Mouse (Mus musculus): ENCODE results near the gene Dock9. TPM values are rescaled to one million over a fixed set of nuclear protein-coding genes. Genes with fewer than 3 reads are reported as not detected.

The Dock9 gene
- total and polyA plus RNA-seq, 3 experiments = 3.4 to 21.7 (median 9.3) TPM

DNA sequence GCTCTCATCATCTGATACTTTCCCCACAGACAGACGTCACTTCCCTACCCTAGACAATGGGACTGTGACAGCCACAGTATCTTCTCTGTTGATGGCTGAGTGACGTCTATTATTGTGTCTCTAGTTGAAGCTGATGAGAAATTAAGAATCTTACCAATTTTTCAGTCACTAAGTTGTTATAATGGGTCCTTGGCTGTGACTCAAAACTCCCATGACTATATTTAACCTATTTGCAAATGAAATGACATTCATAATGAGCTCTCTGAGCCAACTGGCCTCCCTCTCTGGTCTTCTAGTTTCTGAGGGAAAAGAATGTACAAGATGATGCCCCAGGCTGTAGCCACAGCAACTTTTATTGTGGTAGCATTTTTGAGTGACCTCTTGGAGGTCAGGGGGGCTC, 153.3 kb downstream of the Dock9 start:
- no peak for ATAC-seq (ENCODE audit: extremely low read depth, insufficient number of reproducible peaks, low FRiP score, poor library complexity, severe bottlenecking)
- H3K27me3 ChIP-seq (ENCODE audit: insufficient read depth, low read length) = no peaks in the 10 kb centered on the region
- H3K4me1 ChIP-seq (ENCODE audit: insufficient read depth, low read depth, low read length) = no peaks in the 10 kb centered on the region
- no peaks in the 10 kb centered on the region for H3K9me3 ChIP-seq (replicated peaks)
- DNase-seq (ENCODE audit: low spot score) = no peak
- TF ChIP-seq GATA2 (IDR thresholded peaks at IDR 0.05; ENCODE audit: borderline replicate concordance, low read depth, low read length) (no peak), CTCF (IDR thresholded peaks at IDR 0.05; ENCODE audit: low read depth, low read length) (no peak), POLR2AphosphoS5 (IDR thresholded peaks at IDR 0.05; ENCODE audit: insufficient replicate concordance, low read depth, low read length) (no peak), GATA1 (IDR thresholded peaks at IDR 0.05; ENCODE audit: borderline replicate concordance, low read length) (no peak), TAL1 (conservative IDR thresholded peaks at IDR 0.05; ENCODE audit: low read depth, low read length) (no peak)
- peaks cover 19% of the 10 kb centered on the region for H3K36me3 ChIP-seq (replicated peaks)
- no peak overlapping the region for H3K4me3 ChIP-seq (ENCODE audit: low read depth, low read length)

DNA sequence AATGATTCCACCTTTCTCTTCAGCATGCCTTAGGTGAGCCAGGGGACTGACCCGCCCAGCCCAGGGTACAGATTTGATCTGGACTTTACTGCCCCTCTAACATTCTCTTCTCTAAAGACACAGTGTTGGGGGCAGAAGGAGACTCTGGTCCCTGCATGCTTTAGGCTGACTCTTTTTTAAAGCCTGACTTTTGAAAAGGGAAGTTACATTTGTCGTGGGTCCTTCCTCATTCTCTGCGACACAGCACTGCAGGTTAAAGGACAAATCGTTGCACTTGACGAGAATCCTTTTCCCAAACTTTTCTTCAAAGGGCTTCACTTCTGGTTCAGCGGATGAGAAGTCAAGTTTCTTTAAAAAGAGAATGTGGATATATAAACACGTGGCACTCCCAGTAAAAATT, 156.4 kb downstream of the Dock9 start:
- H3K4me1 ChIP-seq (ENCODE audit: insufficient read depth, low read depth, low read length) = no peaks in the 10 kb centered on the region
- TF ChIP-seq TAL1 (conservative IDR thresholded peaks at IDR 0.05; ENCODE audit: low read depth, low read length) = no peak
- no peak for TF ChIP-seq GATA2 (IDR thresholded peaks at IDR 0.05; ENCODE audit: borderline replicate concordance, low read depth, low read length)
- no peak for TF ChIP-seq POLR2AphosphoS5 (IDR thresholded peaks at IDR 0.05; ENCODE audit: insufficient replicate concordance, low read depth, low read length)
- no peak for TF ChIP-seq GATA1 (IDR thresholded peaks at IDR 0.05; ENCODE audit: borderline replicate concordance, low read length)
- no peak for TF ChIP-seq CTCF (IDR thresholded peaks at IDR 0.05; ENCODE audit: low read depth, low read length)
- no peak overlapping the region for H3K4me3 ChIP-seq (ENCODE audit: low read depth, low read length)
- peaks cover 32% of the 10 kb centered on the region for H3K36me3 ChIP-seq (replicated peaks)
- no peak for ATAC-seq (ENCODE audit: extremely low read depth, insufficient number of reproducible peaks, low FRiP score, poor library complexity, severe bottlenecking)
- no peaks in the 10 kb centered on the region for H3K27me3 ChIP-seq (ENCODE audit: insufficient read depth, low read length)
- no peak for DNase-seq (ENCODE audit: low spot score)
- H3K9me3 ChIP-seq (replicated peaks) = no peaks in the 10 kb centered on the region; the same call in 1 of the 2 replicates

- Histone ChIP-seq H3K27me3 (ENCODE audit: insufficient read depth, low read length) (no peaks in the 10 kb centered on the region), H3K4me3 (ENCODE audit: low read depth, low read length) (no peak overlapping the region), H3K36me3 (replicated peaks) (peaks cover 28% of the 10 kb centered on the region), H3K4me1 (ENCODE audit: insufficient read depth, low read depth, low read length) (no peaks in the 10 kb centered on the region), H3K9me3 (replicated peaks) (no peaks in the 10 kb centered on the region; the same call in 1 of the 2 replicates)
- no peak for DNase-seq (ENCODE audit: low spot score)
- no peak for TF ChIP-seq TAL1 (conservative IDR thresholded peaks at IDR 0.05; ENCODE audit: low read depth, low read length)
- TF ChIP-seq GATA2 (IDR thresholded peaks at IDR 0.05; ENCODE audit: borderline replicate concordance, low read depth, low read length) = no peak
- no peak for TF ChIP-seq CTCF (IDR thresholded peaks at IDR 0.05; ENCODE audit: low read depth, low read length)
- TF ChIP-seq GATA1 (IDR thresholded peaks at IDR 0.05; ENCODE audit: borderline replicate concordance, low read length) = no peak
- TF ChIP-seq POLR2AphosphoS5 (IDR thresholded peaks at IDR 0.05; ENCODE audit: insufficient replicate concordance, low read depth, low read length) = no peak
- no peak for ATAC-seq (ENCODE audit: extremely low read depth, insufficient number of reproducible peaks, low FRiP score, poor library complexity, severe bottlenecking)
Observed at GRCm38 (mm10) chr14:121636935-121637510, 160.6 kb downstream of the Dock9 start.

- ATAC-seq (ENCODE audit: extremely low read depth, insufficient number of reproducible peaks, low FRiP score, poor library complexity, severe bottlenecking) (no peak), DNase-seq (ENCODE audit: low spot score) (no peak)
- H3K9me3 ChIP-seq (replicated peaks) = no peaks in the 10 kb centered on the region; the same call in 1 of the 2 replicates
- TF ChIP-seq POLR2AphosphoS5 (IDR thresholded peaks at IDR 0.05; ENCODE audit: insufficient replicate concordance, low read depth, low read length) = no peak
- TF ChIP-seq GATA1 (IDR thresholded peaks at IDR 0.05; ENCODE audit: borderline replicate concordance, low read length) = no peak
- TF ChIP-seq CTCF (IDR thresholded peaks at IDR 0.05; ENCODE audit: low read depth, low read length) = no peak
- no peak for TF ChIP-seq TAL1 (conservative IDR thresholded peaks at IDR 0.05; ENCODE audit: low read depth, low read length)
- TF ChIP-seq GATA2 (IDR thresholded peaks at IDR 0.05; ENCODE audit: borderline replicate concordance, low read depth, low read length) = no peak
- no peaks in the 10 kb centered on the region for H3K27me3 ChIP-seq (ENCODE audit: insufficient read depth, low read length)
- no peak overlapping the region for H3K4me3 ChIP-seq (ENCODE audit: low read depth, low read length)
- no peaks in the 10 kb centered on the region for H3K4me1 ChIP-seq (ENCODE audit: insufficient read depth, low read depth, low read length)
- H3K36me3 ChIP-seq (replicated peaks) = peaks cover 22% of the 10 kb centered on the region
Observed at GRCm38 (mm10) chr14:121634736-121635430, 162.8 kb downstream of the Dock9 start.

- TF ChIP-seq GATA1 (IDR thresholded peaks at IDR 0.05; ENCODE audit: borderline replicate concordance, low read length) = no peak
- TF ChIP-seq GATA2 (IDR thresholded peaks at IDR 0.05; ENCODE audit: borderline replicate concordance, low read depth, low read length) = no peak
- no peak for TF ChIP-seq POLR2AphosphoS5 (IDR thresholded peaks at IDR 0.05; ENCODE audit: insufficient replicate concordance, low read depth, low read length)
- TF ChIP-seq CTCF (IDR thresholded peaks at IDR 0.05; ENCODE audit: low read depth, low read length) = no peak
- no peak for TF ChIP-seq TAL1 (conservative IDR thresholded peaks at IDR 0.05; ENCODE audit: low read depth, low read length)
- peaks cover 15% of the 10 kb centered on the region for H3K36me3 ChIP-seq (replicated peaks)
- H3K9me3 ChIP-seq (replicated peaks) = no peaks in the 10 kb centered on the region; the same call in 1 of the 2 replicates
- H3K27me3 ChIP-seq (ENCODE audit: insufficient read depth, low read length) = no peaks in the 10 kb centered on the region
- ATAC-seq (ENCODE audit: extremely low read depth, insufficient number of reproducible peaks, low FRiP score, poor library complexity, severe bottlenecking) (no peak), DNase-seq (ENCODE audit: low spot score) (no peak)
- no peaks in the 10 kb centered on the region for H3K4me1 ChIP-seq (ENCODE audit: insufficient read depth, low read depth, low read length)
- no peak overlapping the region for H3K4me3 ChIP-seq (ENCODE audit: low read depth, low read length)
Observed at GRCm38 (mm10) chr14:121634093-121634735, 163.4 kb downstream of the Dock9 start.

DNA sequence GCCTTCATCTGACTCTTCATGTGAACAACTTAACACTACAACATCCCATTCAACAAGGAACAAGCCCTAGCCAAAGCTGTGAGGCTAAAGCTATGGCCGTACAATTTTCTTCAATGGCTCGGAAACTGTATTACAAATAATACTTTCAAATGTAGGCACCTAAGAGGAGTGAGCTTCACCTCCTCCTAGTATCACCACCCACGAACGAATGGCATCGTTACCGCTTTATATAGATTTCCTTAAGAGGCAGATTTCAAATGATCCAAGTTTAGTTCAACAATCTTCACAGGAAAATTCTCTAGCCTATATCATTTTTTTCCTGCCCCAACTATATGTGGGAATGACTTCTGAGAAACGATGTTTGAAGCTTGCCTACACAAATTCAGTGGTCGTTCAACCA, 165.7 kb downstream of the Dock9 start:
- ATAC-seq (ENCODE audit: extremely low read depth, insufficient number of reproducible peaks, low FRiP score, poor library complexity, severe bottlenecking) = no peak
- TF ChIP-seq GATA1 (IDR thresholded peaks at IDR 0.05; ENCODE audit: borderline replicate concordance, low read length) (no peak), TAL1 (conservative IDR thresholded peaks at IDR 0.05; ENCODE audit: low read depth, low read length) (no peak), CTCF (IDR thresholded peaks at IDR 0.05; ENCODE audit: low read depth, low read length) (no peak), POLR2AphosphoS5 (IDR thresholded peaks at IDR 0.05; ENCODE audit: insufficient replicate concordance, low read depth, low read length) (no peak), GATA2 (IDR thresholded peaks at IDR 0.05; ENCODE audit: borderline replicate concordance, low read depth, low read length) (no peak)

More for the DNA sequence above, 165.7 kb downstream of the Dock9 start:
- Histone ChIP-seq H3K36me3 (replicated peaks) (peaks cover 11% of the 10 kb centered on the region), H3K9me3 (replicated peaks) (no peaks in the 10 kb centered on the region), H3K4me1 (ENCODE audit: insufficient read depth, low read depth, low read length) (no peaks in the 10 kb centered on the region), H3K27me3 (ENCODE audit: insufficient read depth, low read length) (no peaks in the 10 kb centered on the region), H3K4me3 (ENCODE audit: low read depth, low read length) (no peak overlapping the region)
- DNase-seq (ENCODE audit: low spot score) = no peak

Data from G1E (cell line).